18 mouse cellular contexts compared by ENCODE assay signal in genomic region chr6:99189967-99190366, GRCm38 (mm10).
A peak's percentile ranks its signal among the peaks of the same experiment; 100 is the strongest.
DNase-seq lines count a peak whose midpoint lies in the region; ATAC-seq and TF ChIP-seq lines count a peak whose summit lies in the region.
"Had no signal": no experiment of that assay in that cellular context is flagged by ENCODE, and none has a peak within 500 bp of the region (broad histone marks: within the 10 kb centered on the region; RNA-seq: fewer than 3 reads in every experiment).

No protein-coding gene starts in this region.

- no peak for TF ChIP-seq CTCF in hindbrain, postnatal 0 days (IDR thresholded peaks at IDR 0.05; ENCODE audit: low read depth)
- no peak for TF ChIP-seq CTCF in forebrain, postnatal 0 days (IDR thresholded peaks at IDR 0.05; ENCODE audit: low read depth)

- no peak overlapping the region for H3K9ac ChIP-seq in hindbrain, embryonic 13.5 days
- H3K9ac ChIP-seq in hindbrain, postnatal 0 days (replicated peaks; ENCODE audit: low read length): no peak overlapping the region
- H3K9ac ChIP-seq in forebrain, postnatal 0 days: no peak overlapping the region
- no peak overlapping the region for H3K9ac ChIP-seq in neural tube, embryonic 13.5 days
- no peak overlapping the region for H3K9ac ChIP-seq in kidney, embryonic 16.5 days (replicated peaks; ENCODE audit: low read length)
- H3K9ac ChIP-seq: kidney, embryonic 15.5 days; liver, postnatal 0 days had no signal

- WGBS in hindbrain, embryonic 13.5 days: 31% methylated on average over 8 of the region's 8 CpGs
- WGBS in hindbrain, postnatal 0 days: 44% methylated on average over 8 of the region's 8 CpGs
- 31% methylated on average over 8 of the region's 8 CpGs for WGBS in forebrain, postnatal 0 days
- 20% methylated on average over 8 of the region's 8 CpGs for WGBS in neural tube, embryonic 13.5 days
- 16% methylated on average over 8 of the region's 8 CpGs for whole genome bisulfite sequencing in kidney, embryonic 16.5 days

- H3K36me3 ChIP-seq in hindbrain, embryonic 13.5 days: no peaks in the 10 kb centered on the region
- H3K36me3 ChIP-seq in hindbrain, postnatal 0 days (ENCODE audit: insufficient read depth, low read length): no peaks in the 10 kb centered on the region
- no peaks in the 10 kb centered on the region for H3K36me3 ChIP-seq in forebrain, postnatal 0 days (ENCODE audit: insufficient read depth)
- H3K36me3 ChIP-seq in neural tube, embryonic 13.5 days: no peaks in the 10 kb centered on the region
- H3K36me3 ChIP-seq in kidney, embryonic 16.5 days (ENCODE audit: insufficient read depth, low read length): no peaks in the 10 kb centered on the region
- H3K36me3 ChIP-seq: embryonic facial prominence, embryonic 10.5 days; kidney, embryonic 15.5 days; limb, embryonic 10.5 days had no signal

- H3K9me3 ChIP-seq in hindbrain, embryonic 13.5 days: no peaks in the 10 kb centered on the region
- no peaks in the 10 kb centered on the region for H3K9me3 ChIP-seq in hindbrain, postnatal 0 days (ENCODE audit: low read length)
- no peaks in the 10 kb centered on the region for H3K9me3 ChIP-seq in forebrain, postnatal 0 days (ENCODE audit: low read length)
- H3K9me3 ChIP-seq in neural tube, embryonic 13.5 days: no peaks in the 10 kb centered on the region
- no peaks in the 10 kb centered on the region for H3K9me3 ChIP-seq in kidney, embryonic 16.5 days (ENCODE audit: low read length)
- H3K9me3 ChIP-seq: embryonic facial prominence, embryonic 10.5 days; kidney, embryonic 15.5 days; limb, embryonic 10.5 days; megakaryocyte, embryonic 14.5 days had no signal

- DNase-seq in embryo, embryonic 10 days (ENCODE audit: low spot score): peak; percentile 14
- no peak for DNase-seq in embryo, embryonic 9.5 days (ENCODE audit: extremely low spot score)
- DNase-seq in hindbrain, postnatal 0 days (ENCODE audit: low spot score): no peak
- DNase-seq in forebrain, postnatal 0 days: peak; percentile 33
- DNase-seq in kidney, adult 9 months: no peak
- DNase-seq: cerebellum, adult 2 months; cerebellum, postnatal 36 days; gastrocnemius, postnatal 25 days; liver, postnatal 0 days; right cerebral cortex, postnatal 4 days had no signal

- H3K4me3 ChIP-seq in hindbrain, embryonic 13.5 days: no peak overlapping the region
- no peak overlapping the region for H3K4me3 ChIP-seq in hindbrain, postnatal 0 days (ENCODE audit: low read length)
- H3K4me3 ChIP-seq in forebrain, postnatal 0 days (ENCODE audit: low read depth, low read length): no peak overlapping the region
- no peak overlapping the region for H3K4me3 ChIP-seq in neural tube, embryonic 13.5 days
- no peak overlapping the region for H3K4me3 ChIP-seq in kidney, embryonic 16.5 days (ENCODE audit: low read length)
- H3K4me3 ChIP-seq: embryonic facial prominence, embryonic 10.5 days; kidney, embryonic 15.5 days; limb, embryonic 10.5 days; megakaryocyte, embryonic 14.5 days had no signal

- peak overlapping the region; percentile 4; the same call in 1 of the 2 replicates for H3K4me2 ChIP-seq in hindbrain, embryonic 13.5 days
- H3K4me2 ChIP-seq in hindbrain, postnatal 0 days (ENCODE audit: low read depth, low read length): no peak overlapping the region
- H3K4me2 ChIP-seq in forebrain, postnatal 0 days (ENCODE audit: low read depth): no peak overlapping the region
- 0 out of 2 replicates have a peak overlapping the region, but pooled peaks have one; percentile 1 for H3K4me2 ChIP-seq in neural tube, embryonic 13.5 days
- no peak overlapping the region for H3K4me2 ChIP-seq in kidney, embryonic 16.5 days (replicated peaks; ENCODE audit: low read depth, low read length)
- H3K4me2 ChIP-seq: kidney, embryonic 15.5 days had no signal

- H3K27me3 ChIP-seq in hindbrain, embryonic 13.5 days: peaks cover 8% of the 10 kb centered on the region; the same call in 1 of the 2 replicates
- H3K27me3 ChIP-seq in hindbrain, postnatal 0 days (ENCODE audit: insufficient read depth, low read length): no peaks in the 10 kb centered on the region
- no peaks in the 10 kb centered on the region for H3K27me3 ChIP-seq in forebrain, postnatal 0 days (ENCODE audit: insufficient read depth, low read length)
- peaks cover 16% of the 10 kb centered on the region; the same call in 1 of the 2 replicates for H3K27me3 ChIP-seq in neural tube, embryonic 13.5 days
- H3K27me3 ChIP-seq in kidney, embryonic 16.5 days (ENCODE audit: insufficient read depth, low read length): peaks cover 4% of the 10 kb centered on the region; the same call in 1 of the 2 replicates
- H3K27me3 ChIP-seq: megakaryocyte, embryonic 14.5 days had no signal

- H3K4me1 ChIP-seq in hindbrain, embryonic 13.5 days (replicated peaks): peaks cover 37% of the 10 kb centered on the region
- H3K4me1 ChIP-seq in hindbrain, postnatal 0 days (ENCODE audit: insufficient read depth, low read length): no peaks in the 10 kb centered on the region; the same call in 1 of the 2 replicates
- no peaks in the 10 kb centered on the region for H3K4me1 ChIP-seq in forebrain, postnatal 0 days (ENCODE audit: insufficient read depth)
- H3K4me1 ChIP-seq in neural tube, embryonic 13.5 days (replicated peaks): peaks cover 34% of the 10 kb centered on the region
- H3K4me1 ChIP-seq in kidney, embryonic 16.5 days (ENCODE audit: insufficient read depth, low read length): peaks cover 22% of the 10 kb centered on the region

- ATAC-seq in hindbrain, embryonic 13.5 days (ENCODE audit: low FRiP score): no peak
- no peak for ATAC-seq in hindbrain, postnatal 0 days
- no peak for ATAC-seq in forebrain, postnatal 0 days
- ATAC-seq in neural tube, embryonic 13.5 days (ENCODE audit: low read depth): peak; percentile 83
- ATAC-seq in kidney, embryonic 16.5 days (ENCODE audit: low FRiP score, low TSS enrichment): no peak
- ATAC-seq: liver, postnatal 0 days had no signal

- no peak overlapping the region for H3K27ac ChIP-seq in hindbrain, embryonic 13.5 days
- no peak overlapping the region for H3K27ac ChIP-seq in hindbrain, postnatal 0 days
- no peak overlapping the region for H3K27ac ChIP-seq in forebrain, postnatal 0 days (ENCODE audit: low read depth, low read length)
- 0 out of 2 replicates have a peak overlapping the region, but pooled peaks have one; percentile 7 for H3K27ac ChIP-seq in neural tube, embryonic 13.5 days (replicated peaks)
- H3K27ac ChIP-seq in kidney, embryonic 16.5 days (ENCODE audit: low read length): no peak overlapping the region
- H3K27ac ChIP-seq: embryonic facial prominence, embryonic 10.5 days; kidney, embryonic 15.5 days; limb, embryonic 10.5 days; stomach, postnatal 0 days had no signal

Comparison
In these comparisons a context has a peak if more than half of its experiments do, and no peak if none do; other contexts are left out.
1. DNase-seq: peak in embryo, embryonic 10 days (single experiment) and forebrain, postnatal 0 days (single experiment); none in embryo, embryonic 9.5 days (single experiment), hindbrain, postnatal 0 days (single experiment) and kidney, adult 9 months (single experiment).
2. H3K4me2 ChIP-seq: peak in hindbrain, embryonic 13.5 days (single experiment) and neural tube, embryonic 13.5 days (single experiment); none in hindbrain, postnatal 0 days (single experiment), forebrain, postnatal 0 days (single experiment) and kidney, embryonic 16.5 days (single experiment).